Mouse (Mus musculus) MEL (cell line): ENCODE measurements around the gene Ttc36. TPM values are rescaled to one million over a fixed set of nuclear protein-coding genes. Genes with fewer than 3 reads are reported as not detected.

Experiments used
- DNase-seq: peaks from one replicate; pipeline ENCODE4 v3.0.0; 2011; ENCODE audit warnings: low read depth, low spot score
- H3K27ac ChIP-seq: 2 replicates; pipeline ENCODE4 v1.5.1; 2012; ENCODE audit warnings: low read depth, mild to moderate bottlenecking, control low read depth, low read length, moderate library complexity; ENCODE audit not compliant: control insufficient read depth
- H3K27me3 ChIP-seq, 2 experiments: fragments of 150-350 bp in 1 of 2; sonication (generic) in 1 of 2; 2 replicates each; pipeline ENCODE4 v1.6.1; 2012; ENCODE audit warnings: low read length in 2 of 2, mild to moderate bottlenecking in 2 of 2, improper control_type of control experiment in 1 of 2, moderate library complexity in 1 of 2; ENCODE audit not compliant: insufficient read depth in 2 of 2, control insufficient read depth in 1 of 2
- H3K36me3 ChIP-seq, 2 experiments: 2 replicates each; pipeline ENCODE4 v1.6.1; 2012 to 2014; ENCODE audit warnings: low read length in 2 of 2, improper control_type of control experiment in 1 of 2, inconsistent platforms in 1 of 2, mild to moderate bottlenecking in 1 of 2; ENCODE audit not compliant: insufficient read depth in 2 of 2, control insufficient read depth in 1 of 2
- H3K4me1 ChIP-seq, 2 experiments: fragments of 150-350 bp in 1 of 2; sonication (generic) in 1 of 2; 2 replicates each; pipeline ENCODE4 v1.6.1; 2012; ENCODE audit warnings: low read length in 2 of 2, improper control_type of control experiment in 1 of 2, mild to moderate bottlenecking in 1 of 2; ENCODE audit not compliant: insufficient read depth in 2 of 2, control insufficient read depth in 1 of 2
- H3K4me3 ChIP-seq, 2 experiments: fragments of 150-350 bp in 1 of 2; sonication (generic) in 1 of 2; 2 replicates each; pipeline ENCODE4 v1.5.1; 2012; ENCODE audit warnings: low read depth in 2 of 2, low read length in 2 of 2, mild to moderate bottlenecking in 2 of 2, moderate library complexity in 2 of 2, control low read depth in 1 of 2, improper control_type of control experiment in 1 of 2; ENCODE audit not compliant: control insufficient read depth in 1 of 2, insufficient read depth in 1 of 2
- H3K79me2 ChIP-seq: 2 replicates; pipeline ENCODE4 v1.6.1; 2012; ENCODE audit warnings: mild to moderate bottlenecking, low read length, moderate library complexity; ENCODE audit not compliant: control insufficient read depth, poor library complexity, insufficient read depth
- H3K9ac ChIP-seq: 2 replicates; pipeline ENCODE4 v1.6.1; 2012; ENCODE audit warnings: low read depth, mild to moderate bottlenecking, control low read depth, low read length, moderate library complexity; ENCODE audit not compliant: control insufficient read depth, poor library complexity, severe bottlenecking
- H3K9me3 ChIP-seq: fragments of 150-350 bp; sonication (generic); replicated peaks from 2 replicates; pipeline ENCODE4 v1.6.1; 2012; ENCODE audit warnings: mild to moderate bottlenecking, low read length, improper control_type of control experiment, moderate library complexity; ENCODE audit not compliant: insufficient read depth
- BHLHE40 ChIP-seq: IDR thresholded peaks from 2 replicates; pipeline ENCODE4 v1.6.1; 2012; ENCODE audit warnings: low read depth, mild to moderate bottlenecking, inconsistent platforms, low read length, improper control_type of control experiment, borderline replicate concordance
- CHD1 ChIP-seq: IDR thresholded peaks from 2 replicates; pipeline ENCODE4 v1.6.1; 2012; ENCODE audit warnings: low read depth, mild to moderate bottlenecking, inconsistent platforms, low read length, improper control_type of control experiment
- CTCF ChIP-seq, 3 experiments: IDR thresholded peaks in 2 of 3; conservative IDR thresholded peaks in 1 of 3; 2 replicates each; pipeline ENCODE4 v1.5.1; 2011 to 2012; ENCODE audit warnings: low read length in 3 of 3, low read depth in 2 of 3, mild to moderate bottlenecking in 2 of 3, improper control_type of control experiment in 1 of 3, inconsistent platforms in 1 of 3, mixed read lengths in 1 of 3, moderate library complexity in 1 of 3; ENCODE audit not compliant: control insufficient read depth in 1 of 3, insufficient read depth in 1 of 3, poor library complexity in 1 of 3, severe bottlenecking in 1 of 3
- ELF1 ChIP-seq: IDR thresholded peaks from 2 replicates; pipeline ENCODE4 v1.6.1; 2014; ENCODE audit warnings: low read depth, mild to moderate bottlenecking, inconsistent platforms, low read length, improper control_type of control experiment, moderate library complexity
- ETS1 ChIP-seq: IDR thresholded peaks from 2 replicates; pipeline ENCODE4 v1.6.1; 2012; ENCODE audit warnings: low read depth, mild to moderate bottlenecking, inconsistent platforms, low read length, improper control_type of control experiment, moderate library complexity
- HCFC1 ChIP-seq: IDR thresholded peaks from 2 replicates; pipeline ENCODE4 v1.6.1; 2012; ENCODE audit warnings: low read depth, mild to moderate bottlenecking, inconsistent platforms, low read length, improper control_type of control experiment, moderate library complexity
- MEF2A ChIP-seq: IDR thresholded peaks from 2 replicates; pipeline ENCODE4 v1.6.1; 2014; ENCODE audit warnings: low read depth, mild to moderate bottlenecking, inconsistent platforms, low read length, improper control_type of control experiment; ENCODE audit not compliant: poor library complexity, insufficient replicate concordance, severe bottlenecking; ENCODE audit errors: extremely low read depth
- MXI1 ChIP-seq: IDR thresholded peaks from 2 replicates; pipeline ENCODE4 v1.6.1; 2011; ENCODE audit warnings: mild to moderate bottlenecking, low read depth, low read length, improper control_type of control experiment
- NELFE ChIP-seq: IDR thresholded peaks from 2 replicates; pipeline ENCODE4 v1.6.1; 2011; ENCODE audit warnings: low read depth, low read length, improper control_type of control experiment
- NRF1 ChIP-seq: IDR thresholded peaks from 2 replicates; pipeline ENCODE4 v1.6.1; 2014; ENCODE audit warnings: low read depth, mild to moderate bottlenecking, inconsistent platforms, low read length, improper control_type of control experiment, moderate library complexity; ENCODE audit not compliant: poor library complexity, insufficient read depth, severe bottlenecking
- POLR2A ChIP-seq, 2 experiments: IDR thresholded peaks; 2 replicates each; pipeline ENCODE4 v1.6.1; 2011 to 2012; ENCODE audit warnings: low read length in 2 of 2, mild to moderate bottlenecking in 2 of 2, control low read depth in 1 of 2, improper control_type of control experiment in 1 of 2, low read depth in 1 of 2, moderate library complexity in 1 of 2; ENCODE audit not compliant: control insufficient read depth in 1 of 2, insufficient read depth in 1 of 2, poor library complexity in 1 of 2
- POLR2AphosphoS2 ChIP-seq: IDR thresholded peaks from 2 replicates; pipeline ENCODE4 v1.6.1; 2011; ENCODE audit warnings: low read length, improper control_type of control experiment
- POLR2AphosphoS5 ChIP-seq: IDR thresholded peaks from 2 replicates; pipeline ENCODE4 v1.6.1; 2012; ENCODE audit warnings: low read depth, borderline replicate concordance, mild to moderate bottlenecking, inconsistent platforms, low read length, moderate library complexity, mixed read lengths
- RAD21 ChIP-seq: IDR thresholded peaks from 2 replicates; pipeline ENCODE4 v1.6.1; 2011; ENCODE audit warnings: mild to moderate bottlenecking, low read depth, low read length, improper control_type of control experiment
- RCOR1 ChIP-seq: IDR thresholded peaks from 2 replicates; pipeline ENCODE4 v1.6.1; 2012; ENCODE audit warnings: low read depth, mild to moderate bottlenecking, inconsistent platforms, low read length, improper control_type of control experiment
- TCF12 ChIP-seq: IDR thresholded peaks from 2 replicates; pipeline ENCODE4 v1.6.1; 2014; ENCODE audit warnings: low read depth, mild to moderate bottlenecking, inconsistent platforms, low read length, improper control_type of control experiment, moderate library complexity
- UBTF ChIP-seq: IDR thresholded peaks from 2 replicates; pipeline ENCODE4 v1.6.1; 2012; ENCODE audit warnings: low read depth, mild to moderate bottlenecking, inconsistent platforms, low read length, improper control_type of control experiment, moderate library complexity, borderline replicate concordance; ENCODE audit not compliant: insufficient read depth
- USF1 ChIP-seq: IDR thresholded peaks from 2 replicates; pipeline ENCODE4 v1.6.1; 2014; ENCODE audit warnings: low read depth, mild to moderate bottlenecking, inconsistent platforms, low read length, improper control_type of control experiment, moderate library complexity
- ZC3H11A ChIP-seq: IDR thresholded peaks from 2 replicates; pipeline ENCODE4 v1.6.1; 2012; ENCODE audit warnings: low read depth, mild to moderate bottlenecking, inconsistent platforms, low read length, improper control_type of control experiment
- ZKSCAN1 ChIP-seq: IDR thresholded peaks from 2 replicates; pipeline ENCODE4 v1.6.1; 2012; ENCODE audit warnings: low read depth, mild to moderate bottlenecking, inconsistent platforms, low read length, improper control_type of control experiment, moderate library complexity
- ZMIZ1 ChIP-seq: IDR thresholded peaks from 2 replicates; pipeline ENCODE4 v1.6.1; 2012; ENCODE audit warnings: low read depth, mild to moderate bottlenecking, inconsistent platforms, low read length, improper control_type of control experiment, moderate library complexity
- polyA plus RNA-seq, 2 experiments: library from polyadenylated mRNA; stranded (reverse) in 1 of 2; unstranded in 1 of 2; fragments of >175 nt in 1 of 2; fragments of >200 nt in 1 of 2; gene quantifications; 2 replicates each; pipeline versions ENCODE4 v1.2.1 to v1.2.4; 2012; ENCODE audit warnings: low replicate concordance in 2 of 2, low read depth in 1 of 2; ENCODE audit not compliant: insufficient read length in 2 of 2, insufficient read depth in 1 of 2, missing spikeins in 1 of 2
- total RNA-seq: library from RNA; depleted of rRNA; stranded (reverse); fragments of 300-350 nt; gene quantifications from 2 replicates; pipeline ENCODE4 v1.2.3, GENCODE M21; 2012

Ttc36 gene
- total and polyA plus RNA-seq, 3 experiments, result 0.49 TPM; not detected in 2

DNA sequence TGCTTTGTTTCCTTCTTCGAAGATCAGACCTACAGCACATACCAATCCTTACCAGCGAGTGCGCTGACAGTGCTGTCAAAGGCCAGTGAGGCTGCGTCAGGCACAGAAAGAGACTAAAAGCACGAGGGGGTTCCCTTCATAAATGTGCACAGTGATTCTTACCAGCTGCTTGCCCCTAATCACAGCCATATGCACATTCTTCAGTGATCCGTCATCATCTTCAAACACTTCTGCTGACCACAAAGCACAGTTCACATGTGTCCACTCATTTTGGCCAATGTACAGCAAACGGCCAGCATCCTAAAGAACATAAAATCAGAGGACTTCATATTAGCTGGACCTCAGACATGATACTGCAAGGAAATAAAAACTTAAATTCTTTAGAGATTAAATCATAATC, 23.8 kb upstream of the Ttc36 start:
- Histone ChIP-seq H3K79me2 (no peaks in the 10 kb centered on the region), H3K27me3 (no peaks in the 10 kb centered on the region), H3K27ac (no peak overlapping the region), H3K36me3 (peaks cover 0 to 48% of the 10 kb centered on the region in 2 experiments; a peak in 2 of 4 replicates), H3K9me3 (no peaks in the 10 kb centered on the region), H3K4me3 (no peak overlapping the region), H3K4me1 (no peaks in the 10 kb centered on the region), H3K9ac (no peak overlapping the region)
- DNase-seq, result no peak
- TF ChIP-seq UBTF (no peak), RAD21 (no peak), ETS1 (no peak), TCF12 (no peak), ZC3H11A (no peak), BHLHE40 (no peak), MEF2A (no peak), POLR2A (IDR thresholded peaks at IDR 0.05; ENCODE audit: control insufficient read depth in 1 of 2, insufficient read depth in 1 of 2, low read depth in 1 of 2, low read length in 2 of 2, poor library complexity in 1 of 2) (no peak), RCOR1 (no peak), ZKSCAN1 (no peak), ELF1 (no peak), POLR2AphosphoS5 (no peak), NELFE (no peak), USF1 (no peak), CTCF (IDR thresholded peaks at IDR 0.05 in 2 of 3, conservative IDR thresholded peaks at IDR 0.05 in 1 of 3; ENCODE audit: control insufficient read depth in 1 of 3, insufficient read depth in 1 of 3, low read depth in 2 of 3, low read length in 3 of 3, poor library complexity in 1 of 3, severe bottlenecking in 1 of 3) (no peak)

DNA sequence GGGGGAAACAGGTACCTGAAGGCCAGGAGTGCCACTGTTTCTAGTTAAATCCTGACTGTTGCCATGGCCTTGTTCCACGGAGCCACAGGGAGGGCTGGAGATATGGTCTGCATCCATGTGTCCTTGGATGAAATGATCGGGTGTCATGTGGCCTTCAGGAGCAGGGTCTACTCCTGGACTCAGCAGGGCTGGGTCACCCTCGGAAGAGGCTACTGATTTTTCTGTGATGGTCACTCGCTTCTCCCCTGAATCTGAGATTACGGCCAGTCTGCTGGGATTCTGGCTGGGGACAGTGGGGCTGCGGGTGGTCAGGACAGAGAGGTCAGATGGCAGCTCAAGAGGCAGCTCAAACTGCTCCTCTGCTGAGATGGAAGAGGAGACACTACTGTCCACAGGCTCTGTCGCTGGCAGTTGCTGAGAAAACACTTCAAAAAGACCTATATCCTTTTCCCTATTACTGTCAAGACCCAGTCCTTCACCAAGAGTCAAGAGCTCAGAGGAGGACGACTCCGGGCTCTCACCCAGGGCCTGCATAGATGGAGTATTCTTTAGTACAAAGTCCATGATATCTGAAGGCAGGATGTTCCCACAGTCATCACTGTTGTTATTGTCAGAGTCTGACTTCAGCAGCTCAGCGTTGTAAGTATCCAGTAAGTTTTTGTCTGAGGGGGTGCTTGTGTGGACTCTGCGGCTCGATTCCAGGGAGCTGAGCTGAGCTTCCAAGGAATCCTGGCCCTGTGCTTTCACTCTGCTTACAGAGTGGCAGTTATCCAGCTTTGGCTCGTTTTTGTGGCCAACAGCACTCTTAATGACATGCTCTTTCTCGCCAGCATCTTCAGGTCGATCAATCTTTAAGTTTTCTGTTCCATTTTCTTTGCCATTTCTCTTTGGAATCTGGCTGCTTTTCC, 17.3 kb upstream of the Ttc36 start:
- Histone ChIP-seq H3K36me3 (peaks cover 0 to 36% of the 10 kb centered on the region in 2 experiments; a peak in 2 of 4 replicates), H3K4me1 (no peaks in the 10 kb centered on the region), H3K9me3 (no peaks in the 10 kb centered on the region), H3K4me3 (no peak overlapping the region), H3K79me2 (no peaks in the 10 kb centered on the region), H3K27me3 (no peaks in the 10 kb centered on the region), H3K27ac (no peak overlapping the region), H3K9ac (no peak overlapping the region)
- no peak for DNase-seq
- TF ChIP-seq CTCF (IDR thresholded peaks at IDR 0.05 in 2 of 3, conservative IDR thresholded peaks at IDR 0.05 in 1 of 3; ENCODE audit: control insufficient read depth in 1 of 3, insufficient read depth in 1 of 3, low read depth in 2 of 3, low read length in 3 of 3, poor library complexity in 1 of 3, severe bottlenecking in 1 of 3), result no peak
- no peak for TF ChIP-seq MXI1
- TF ChIP-seq BHLHE40, result no peak
- TF ChIP-seq POLR2AphosphoS2, result no peak
- TF ChIP-seq CHD1, result no peak
- no peak for TF ChIP-seq TCF12
- TF ChIP-seq POLR2AphosphoS5, result no peak
- TF ChIP-seq UBTF, result no peak
- TF ChIP-seq ZKSCAN1, result no peak
- TF ChIP-seq NRF1, result no peak
- no peak for TF ChIP-seq HCFC1
- TF ChIP-seq ZMIZ1, result no peak
